Mouse (Mus musculus): ENCODE results near the gene C2cd5.

- no peak for TF ChIP-seq POLR2A (IDR thresholded peaks at IDR 0.05; ENCODE audit: insufficient read length, low read depth)
- TF ChIP-seq MAX (IDR thresholded peaks at IDR 0.05; ENCODE audit: low read depth) = no peak
- TF ChIP-seq POLR2AphosphoS2 (IDR thresholded peaks at IDR 0.05; ENCODE audit: insufficient read length, low read depth) = no peak
- no peak for TF ChIP-seq REST (IDR thresholded peaks at IDR 0.05; ENCODE audit: insufficient read depth, insufficient read length)
- no peak for TF ChIP-seq E2F4 (IDR thresholded peaks at IDR 0.05; ENCODE audit: insufficient read depth)
- TF ChIP-seq USF1 (IDR thresholded peaks at IDR 0.05; ENCODE audit: low read depth) = no peak
- no peak for TF ChIP-seq SRF (IDR thresholded peaks at IDR 0.05; ENCODE audit: control insufficient read depth, insufficient read length, low read depth)
- no peak for TF ChIP-seq MYOG (IDR thresholded peaks at IDR 0.05; ENCODE audit: control insufficient read depth in 1 of 3, insufficient read depth in 1 of 3, insufficient read length in 2 of 3, low read depth in 2 of 3)
Observed at GRCm38 (mm10) chr6:142967407-142967806, 132.5 kb downstream of the C2cd5 start.
